Mouse (Mus musculus) kidney, adult 2 months (tissue): ENCODE data around the gene Usp36. TPM values are rescaled to one million over a fixed set of nuclear protein-coding genes. Genes with fewer than 3 reads are reported as not detected.

ENCODE experiments used
- DNase-seq: peaks from one replicate; pipeline ENCODE4 v3.0.0; 2021
- H3K27ac ChIP-seq: fragments of 200-500 bp; 2 replicates; pipeline ENCODE4 v1.5.1; 2012; ENCODE audit warnings: low read depth, low read length, control low read depth, inconsistent platforms; ENCODE audit not compliant: insufficient read depth
- H3K27me3 ChIP-seq: fragments of 200-500 bp; replicated peaks from 2 replicates; pipeline ENCODE4 v1.6.1; 2012; ENCODE audit warnings: mild to moderate bottlenecking, moderate library complexity, low read length, inconsistent platforms; ENCODE audit not compliant: control insufficient read depth, insufficient read depth
- H3K36me3 ChIP-seq: fragments of 200-500 bp; 2 replicates; pipeline ENCODE4 v1.6.1; 2012; ENCODE audit warnings: mild to moderate bottlenecking, moderate library complexity, low read length, inconsistent platforms; ENCODE audit not compliant: control insufficient read depth, insufficient read depth
- H3K4me1 ChIP-seq: fragments of 200-500 bp; 2 replicates; pipeline ENCODE4 v1.6.1; 2011; ENCODE audit warnings: low read length; ENCODE audit not compliant: control insufficient read depth, insufficient read depth
- H3K4me3 ChIP-seq: fragments of 200-500 bp; 2 replicates; pipeline ENCODE4 v1.5.1; 2011; ENCODE audit warnings: mild to moderate bottlenecking, low read depth, low read length, control low read depth; ENCODE audit not compliant: insufficient read depth
- CTCF ChIP-seq: fragments of 200-500 bp; conservative IDR thresholded peaks from 2 replicates; pipeline ENCODE4 v1.5.1; 2011; ENCODE audit warnings: low read depth, mild to moderate bottlenecking, control low read depth, low read length, moderate library complexity, mixed read lengths; ENCODE audit not compliant: insufficient read depth, insufficient read length
- POLR2A ChIP-seq: fragments of 200-500 bp; IDR thresholded peaks from one replicate; pipeline ENCODE4 v1.6.1; 2011; ENCODE audit warnings: low read depth, low read length, control low read depth
- WGBS: fragments of 180-500 bp; shearing (Covaris S2); methylation state at CpG from one replicate; pipeline ENCODE4 v1.1.7; 2018; 5-methylcytosine and 5-hydroxymethylcytosine counted together
- polyA plus RNA-seq: library from polyadenylated mRNA; depleted of rRNA; stranded (reverse); fragments of >200 nt; gene quantifications from 2 replicates; pipeline ENCODE4 v1.2.3, GENCODE M21; 2012

Gene Usp36
- polyA plus RNA-seq, 1 experiment = 11.2 TPM

DNA sequence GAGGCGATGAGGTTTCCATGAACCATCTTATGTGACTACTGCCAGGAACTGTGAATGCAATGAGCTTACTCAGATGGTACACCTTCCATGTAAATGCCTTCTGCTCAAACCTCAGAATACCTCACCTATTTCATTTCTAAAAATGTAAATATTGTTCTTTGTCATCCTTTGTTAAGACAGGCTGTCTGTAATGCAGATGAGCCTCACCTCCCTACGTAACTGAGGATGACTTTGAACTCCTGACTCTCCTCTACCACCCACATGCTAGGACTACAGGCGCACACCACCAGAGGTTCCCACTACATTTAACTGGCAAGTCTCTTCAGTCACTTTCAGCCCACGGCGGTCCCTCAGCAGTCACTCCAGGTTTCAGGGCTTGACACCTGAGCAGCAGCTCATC is 67.1 kb downstream of the Usp36 start:
- DNase-seq = no peak
- no peak overlapping the region for H3K4me3 ChIP-seq
- H3K4me1 ChIP-seq = peaks cover 19% of the 10 kb centered on the region
- 80% methylated on average over 5 of the region's 5 CpGs for WGBS
- no peaks in the 10 kb centered on the region for H3K27me3 ChIP-seq
- no peak for TF ChIP-seq POLR2A
- no peak for TF ChIP-seq CTCF
- H3K27ac ChIP-seq = peak overlapping the region; percentile 20; the same call in 1 of the 2 replicates
- no peaks in the 10 kb centered on the region for H3K36me3 ChIP-seq

DNA sequence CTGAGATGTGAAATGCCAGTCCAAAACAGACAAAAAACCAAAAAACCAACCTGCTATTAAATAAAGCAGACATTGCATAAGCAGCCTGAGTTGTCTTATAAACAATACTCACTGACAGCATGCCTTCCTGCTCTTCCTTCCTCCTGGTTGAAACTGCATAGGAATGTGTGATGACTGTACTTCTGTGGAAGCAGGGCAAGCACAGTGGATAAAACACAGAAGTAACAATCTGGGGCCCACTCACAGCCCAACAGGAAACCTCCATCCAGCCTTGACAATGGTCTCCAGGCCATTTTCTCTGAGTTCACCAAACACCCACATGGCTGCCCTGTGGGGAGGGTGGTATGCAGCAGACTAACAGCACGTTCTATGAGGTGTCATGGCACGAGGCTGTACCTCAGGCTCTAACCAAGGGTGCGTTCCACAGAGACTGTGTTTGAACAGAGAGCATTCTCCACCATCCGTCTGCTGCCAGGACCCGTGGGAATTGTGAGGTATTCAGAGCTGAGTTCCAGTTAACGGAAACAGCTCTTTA is 67.6 kb downstream of the Usp36 start:
- no peak overlapping the region for H3K4me3 ChIP-seq
- no peaks in the 10 kb centered on the region for H3K36me3 ChIP-seq
- 55% methylated on average over 6 of the region's 6 CpGs for WGBS
- TF ChIP-seq POLR2A (no peak), CTCF (no peak)
- peak; percentile 38 for DNase-seq
- H3K27me3 ChIP-seq = no peaks in the 10 kb centered on the region
- peak overlapping the region; percentile 20 for H3K27ac ChIP-seq
- peaks cover 19% of the 10 kb centered on the region for H3K4me1 ChIP-seq

DNA sequence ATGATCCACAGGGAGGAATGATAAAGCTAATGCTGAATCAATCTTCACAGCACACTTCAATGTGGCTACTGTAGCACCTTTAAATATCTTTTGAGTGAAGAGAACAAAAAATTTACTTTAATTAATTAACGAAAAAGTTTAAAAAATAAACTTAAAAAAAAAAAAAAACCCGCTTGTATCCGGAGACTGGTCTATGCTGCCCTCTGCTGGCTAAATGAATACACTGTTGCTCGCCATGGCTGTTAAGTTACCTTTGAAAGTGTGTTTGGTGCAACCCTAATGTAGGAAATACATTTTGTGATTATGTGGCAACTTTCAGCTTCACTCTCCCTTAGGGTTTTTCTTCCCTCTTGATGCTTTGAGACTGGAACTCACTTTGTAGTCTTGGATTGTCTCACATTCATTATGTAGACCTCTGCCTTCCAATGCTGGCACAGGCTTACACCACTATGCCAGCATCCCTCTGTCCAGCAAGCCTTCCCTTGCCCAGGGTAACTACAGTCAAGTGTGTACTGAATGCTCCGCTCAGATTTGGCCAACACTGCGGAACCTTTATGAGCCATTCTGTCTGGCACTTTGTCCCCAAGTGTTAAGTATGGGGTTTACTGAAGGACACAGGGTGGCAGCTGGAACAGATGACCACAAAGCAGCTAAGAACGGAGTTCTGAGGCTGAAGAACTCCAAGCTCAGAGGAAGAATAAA is 69.3 kb downstream of the Usp36 start:
- peak; percentile 53 for TF ChIP-seq CTCF
- no peak for TF ChIP-seq POLR2A
- no peak overlapping the region for H3K27ac ChIP-seq
- no peak overlapping the region for H3K4me3 ChIP-seq
- H3K27me3 ChIP-seq = no peaks in the 10 kb centered on the region
- peak; percentile 68 for DNase-seq
- 18% methylated on average over 7 of the region's 7 CpGs for WGBS
- peaks cover 14% of the 10 kb centered on the region for H3K4me1 ChIP-seq
- H3K36me3 ChIP-seq = no peaks in the 10 kb centered on the region

DNA sequence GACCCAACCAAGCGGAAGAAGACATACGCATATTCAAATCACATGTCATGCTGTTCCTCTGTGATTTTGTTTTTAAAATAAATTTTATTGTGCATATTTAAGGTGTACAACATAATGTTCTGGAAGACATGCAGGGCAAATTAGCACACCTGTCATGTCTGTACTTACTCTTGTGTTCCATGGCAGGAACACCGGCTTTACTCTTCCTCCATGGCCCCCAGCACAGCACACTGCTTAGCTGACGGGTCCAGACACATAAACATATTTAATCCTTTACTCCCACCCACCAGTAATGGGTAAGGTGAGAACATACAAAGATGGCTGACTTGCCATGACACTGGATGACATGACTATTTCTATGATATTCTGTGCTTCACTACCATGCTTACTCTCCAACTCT is 71.0 kb downstream of the Usp36 start:
- DNase-seq = no peak
- whole genome bisulfite sequencing = 89% methylated on average over 4 of the region's 4 CpGs
- TF ChIP-seq CTCF = no peak
- no peak for TF ChIP-seq POLR2A
- Histone ChIP-seq H3K27ac (no peak overlapping the region), H3K36me3 (no peaks in the 10 kb centered on the region), H3K4me3 (no peak overlapping the region), H3K4me1 (peaks cover 14% of the 10 kb centered on the region), H3K27me3 (no peaks in the 10 kb centered on the region)

DNA sequence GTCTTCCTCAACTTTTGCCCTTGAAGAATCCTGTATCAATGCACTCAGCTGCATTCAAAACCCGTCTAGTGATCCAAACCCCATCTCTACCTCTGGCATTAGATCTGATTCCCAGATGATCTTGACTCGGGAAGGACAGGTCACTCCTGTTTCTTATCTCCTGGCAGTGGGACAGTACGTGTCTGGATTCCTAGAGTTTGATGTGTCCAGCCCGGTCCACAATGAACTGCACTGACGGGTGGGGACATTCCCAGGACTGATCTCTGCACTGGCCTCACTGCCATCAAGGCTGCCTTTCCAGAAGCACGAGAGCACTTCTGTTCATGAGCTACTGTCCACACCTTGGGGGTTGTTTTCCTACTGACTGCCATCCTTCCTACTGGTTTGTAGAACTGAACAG is 73.6 kb downstream of the Usp36 start:
- TF ChIP-seq POLR2A = no peak
- TF ChIP-seq CTCF = no peak
- H3K4me3 ChIP-seq = no peak overlapping the region
- peaks cover 24% of the 10 kb centered on the region for H3K4me1 ChIP-seq
- DNase-seq = no peak
- H3K27ac ChIP-seq = 0 out of 2 replicates have a peak overlapping the region, but pooled peaks have one; percentile 17
- 55% methylated on average over 6 of the region's 6 CpGs for WGBS
- H3K36me3 ChIP-seq = no peaks in the 10 kb centered on the region
- no peaks in the 10 kb centered on the region for H3K27me3 ChIP-seq

DNA sequence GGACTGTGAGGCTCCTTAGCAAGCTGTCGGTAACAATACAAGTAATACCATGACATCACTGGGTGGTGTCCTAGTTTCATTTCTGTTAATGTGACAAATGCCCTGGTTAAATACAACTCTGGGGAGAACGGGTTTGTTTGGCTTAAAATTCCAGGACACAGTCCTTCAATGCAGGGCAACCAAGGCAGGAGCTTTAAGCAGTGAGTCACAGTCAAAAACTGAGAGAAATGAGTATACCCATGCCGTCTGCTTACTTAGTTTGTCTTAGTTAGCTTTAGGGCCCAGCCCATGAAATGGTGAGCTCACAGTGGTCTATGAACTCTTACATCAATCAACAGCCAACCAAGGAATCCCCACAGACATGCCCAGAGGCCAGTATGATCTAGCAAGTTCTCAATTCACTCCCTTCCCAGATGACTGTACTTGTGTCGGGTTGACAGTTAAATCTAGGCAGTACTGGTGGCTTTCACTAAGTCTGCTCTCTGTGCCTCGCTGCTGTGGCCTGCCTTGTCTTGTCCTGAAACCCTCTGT is 74.1 kb downstream of the Usp36 start:
- TF ChIP-seq POLR2A (no peak), CTCF (no peak)
- Histone ChIP-seq H3K27me3 (no peaks in the 10 kb centered on the region), H3K27ac (0 out of 2 replicates have a peak overlapping the region, but pooled peaks have one; percentile 17), H3K4me1 (peaks cover 29% of the 10 kb centered on the region), H3K4me3 (no peak overlapping the region), H3K36me3 (no peaks in the 10 kb centered on the region)
- WGBS = 47% methylated on average over 5 of the region's 5 CpGs
- peak; percentile 30 for DNase-seq

DNA sequence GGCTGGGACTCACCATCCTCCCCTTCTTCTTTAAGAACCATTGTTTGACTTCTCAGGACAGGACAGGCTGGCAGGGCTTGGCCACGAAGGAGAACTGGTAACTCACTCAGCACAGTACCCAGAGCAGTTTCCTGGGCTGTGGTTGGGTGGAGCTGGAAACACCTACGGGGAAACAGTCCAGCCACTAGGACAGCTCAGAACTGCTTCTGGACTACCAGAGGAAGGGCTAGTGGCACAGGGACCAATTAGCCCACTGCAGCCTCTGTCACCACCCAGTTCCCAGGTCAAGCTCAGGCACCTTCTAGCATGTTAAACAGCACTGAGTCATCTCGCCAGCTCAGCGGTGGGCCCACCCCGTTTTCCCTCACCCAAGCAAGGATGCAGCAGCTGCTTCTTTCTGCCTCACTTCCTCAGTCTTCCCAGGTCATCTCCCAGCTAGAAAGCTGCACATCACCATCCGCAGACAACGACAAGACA is 77.4 kb downstream of the Usp36 start:
- no peaks in the 10 kb centered on the region for H3K36me3 ChIP-seq
- WGBS = 42% methylated on average over 7 of the region's 7 CpGs
- H3K4me3 ChIP-seq = no peak overlapping the region
- H3K27ac ChIP-seq = peak overlapping the region; percentile 4; the same call in 1 of the 2 replicates
- no peaks in the 10 kb centered on the region for H3K27me3 ChIP-seq
- H3K4me1 ChIP-seq = peaks cover 50% of the 10 kb centered on the region
- TF ChIP-seq CTCF (no peak), POLR2A (no peak)
- DNase-seq = peak; percentile 42
